Mouse (Mus musculus): ENCODE measurements at regions not wholly inside any gene's neighbourhood (a gene's known extent, or its start where the extent isn't known, plus 50 kb on each side); places are given as distances from the start of the nearest gene placed in this dataset.
A peak's percentile ranks its signal among the peaks of the same experiment; 100 is the strongest.

DNA sequence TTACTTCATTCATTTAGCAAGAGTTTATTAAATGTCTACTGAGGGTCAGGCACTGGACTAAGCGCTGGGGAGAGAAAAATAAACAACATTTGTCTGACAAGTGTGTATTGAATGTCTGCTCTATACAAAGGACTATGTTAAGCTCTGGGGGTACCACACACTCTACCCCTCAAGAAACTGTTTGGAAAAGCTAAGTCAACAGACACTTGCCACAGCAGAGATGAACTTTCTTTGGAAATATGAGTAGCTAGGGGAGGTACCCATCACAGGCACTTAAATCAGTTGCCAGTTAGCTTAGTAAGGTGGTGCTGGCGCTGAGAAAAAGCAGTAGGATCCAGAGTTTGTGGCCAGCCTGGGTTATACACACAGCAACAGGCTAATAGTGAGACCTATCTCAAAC, 86.7 kb upstream of the Jun start:
- peaks cover 35% of the 10 kb centered on the region for H3K4me1 ChIP-seq (replicated peaks)
- H3K27me3 ChIP-seq (ENCODE audit: insufficient read depth, poor library complexity, severe bottlenecking): peaks cover 13% of the 10 kb centered on the region; the same call in 1 of the 2 replicates
- H3K27ac ChIP-seq: no peak overlapping the region
- DNase-seq (ENCODE audit: low spot score): no peak
- no peaks in the 10 kb centered on the region for H3K36me3 ChIP-seq
- H3K9me3 ChIP-seq: no peaks in the 10 kb centered on the region
- WGBS: 77% methylated on average over 2 of the region's 2 CpGs
- no peak overlapping the region for H3K4me3 ChIP-seq

DNA sequence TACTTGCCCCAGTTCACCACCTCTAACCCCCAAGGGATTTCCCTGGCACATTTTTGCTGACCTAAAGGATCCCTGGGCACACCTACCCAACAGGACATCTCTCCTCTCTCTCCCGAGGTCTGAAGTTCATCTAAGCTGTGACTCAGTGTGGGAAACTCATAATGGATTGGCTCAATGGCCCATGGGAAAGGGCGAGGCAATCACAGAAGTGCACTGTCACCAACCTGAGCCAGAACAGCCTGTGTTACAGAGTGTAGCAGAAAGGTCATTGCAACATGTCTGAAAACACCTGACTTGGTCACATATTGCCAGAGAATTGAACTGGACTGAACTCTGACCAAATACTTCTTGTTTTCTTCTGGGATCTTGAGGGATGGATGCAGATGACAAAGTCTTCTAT, 89.2 kb upstream of the Jun start:
- DNase-seq (ENCODE audit: low spot score): no peak

DNA sequence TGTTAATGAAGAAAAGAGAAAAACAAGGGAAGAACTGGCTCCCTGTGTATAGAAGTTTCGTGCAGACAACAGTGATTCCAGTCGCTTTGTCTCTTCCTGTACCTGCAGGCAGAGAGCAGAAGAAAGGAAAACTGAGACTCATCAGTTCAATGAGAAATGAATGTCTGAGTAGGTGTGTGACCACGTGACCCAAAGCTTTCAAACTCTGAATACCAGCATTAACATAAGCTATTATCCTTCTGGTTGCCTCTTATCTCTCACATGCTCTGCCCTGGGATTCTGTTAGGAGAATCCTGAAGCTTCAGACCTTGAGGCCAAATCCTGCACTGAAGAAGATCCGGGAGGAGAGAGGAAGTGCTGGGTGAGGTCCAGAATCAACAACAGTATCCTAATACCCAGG, 91.1 kb upstream of the Jun start:
- 86% methylated on average over 4 of the region's 4 CpGs for WGBS
- no peaks in the 10 kb centered on the region for H3K27me3 ChIP-seq (ENCODE audit: insufficient read depth, poor library complexity, severe bottlenecking)
- H3K4me3 ChIP-seq: no peak overlapping the region
- no peak for DNase-seq (ENCODE audit: low spot score)
- H3K9me3 ChIP-seq: no peaks in the 10 kb centered on the region
- peaks cover 7% of the 10 kb centered on the region for H3K4me1 ChIP-seq (replicated peaks)
- no peaks in the 10 kb centered on the region for H3K36me3 ChIP-seq
- H3K27ac ChIP-seq: no peak overlapping the region

More for the DNA sequence above, 89.2 kb upstream of the Jun start:
- peaks cover 21% of the 10 kb centered on the region for H3K4me1 ChIP-seq (replicated peaks)
- no peak overlapping the region for H3K27ac ChIP-seq
- H3K4me3 ChIP-seq: no peak overlapping the region
- H3K9me3 ChIP-seq: no peaks in the 10 kb centered on the region
- H3K36me3 ChIP-seq: no peaks in the 10 kb centered on the region
- WGBS: 81% methylated on average over 2 of the region's 2 CpGs
- H3K27me3 ChIP-seq (ENCODE audit: insufficient read depth, poor library complexity, severe bottlenecking): no peaks in the 10 kb centered on the region

DNA sequence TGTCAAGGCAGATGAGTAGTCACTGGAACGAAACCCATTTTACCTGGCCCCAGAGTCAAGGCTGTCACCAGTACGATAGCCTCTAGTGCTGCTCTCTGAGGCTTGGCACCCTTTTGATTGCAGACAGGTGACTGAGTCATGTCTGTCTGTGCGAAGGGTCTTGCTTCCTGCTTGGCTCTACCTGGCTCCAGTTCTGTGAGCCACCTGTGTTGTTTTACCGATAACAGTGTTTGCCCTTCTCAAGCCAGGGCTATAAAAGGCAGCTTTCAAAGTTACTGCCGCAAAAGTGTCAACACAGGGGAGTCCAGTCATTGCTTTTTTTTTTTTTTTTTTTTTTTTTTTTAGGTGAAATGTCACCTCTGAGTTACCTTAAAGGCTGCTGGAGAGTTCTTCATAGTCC, 91.6 kb upstream of the Jun start:
- H3K27ac ChIP-seq: no peak overlapping the region
- H3K36me3 ChIP-seq: no peaks in the 10 kb centered on the region
- no peaks in the 10 kb centered on the region for H3K27me3 ChIP-seq (ENCODE audit: insufficient read depth, poor library complexity, severe bottlenecking)
- 92% methylated on average over 5 of the region's 5 CpGs for WGBS
- DNase-seq (ENCODE audit: low spot score): no peak
- H3K4me3 ChIP-seq: no peak overlapping the region
- H3K9me3 ChIP-seq: no peaks in the 10 kb centered on the region
- H3K4me1 ChIP-seq (replicated peaks): peaks cover 2% of the 10 kb centered on the region; the same call in 1 of the 2 replicates

DNA sequence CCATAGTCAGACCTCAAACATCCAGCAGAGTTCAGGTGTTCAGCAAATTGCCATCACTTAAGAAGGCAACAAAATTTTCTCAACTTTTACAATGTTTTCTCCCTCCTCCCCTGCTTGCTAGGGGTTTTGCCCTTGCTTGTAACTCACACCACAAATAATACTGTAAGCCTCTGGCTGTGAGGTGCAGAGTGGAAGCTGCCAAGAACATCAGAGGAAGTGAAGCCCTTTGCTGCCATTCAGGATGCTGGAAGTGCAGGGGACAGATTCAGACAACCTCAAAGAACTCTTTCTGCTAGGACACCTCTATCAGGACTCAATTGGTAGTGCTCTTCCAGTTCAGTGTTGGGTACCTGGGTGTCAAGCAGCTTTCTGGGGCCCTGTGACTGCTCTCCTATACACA, 92.4 kb upstream of the Jun start:
- Histone ChIP-seq H3K27ac (no peak overlapping the region), H3K27me3 (ENCODE audit: insufficient read depth, poor library complexity, severe bottlenecking) (no peaks in the 10 kb centered on the region), H3K9me3 (no peaks in the 10 kb centered on the region), H3K4me3 (no peak overlapping the region), H3K4me1 (replicated peaks) (no peaks in the 10 kb centered on the region), H3K36me3 (no peaks in the 10 kb centered on the region)
- no peak for DNase-seq (ENCODE audit: low spot score)

DNA sequence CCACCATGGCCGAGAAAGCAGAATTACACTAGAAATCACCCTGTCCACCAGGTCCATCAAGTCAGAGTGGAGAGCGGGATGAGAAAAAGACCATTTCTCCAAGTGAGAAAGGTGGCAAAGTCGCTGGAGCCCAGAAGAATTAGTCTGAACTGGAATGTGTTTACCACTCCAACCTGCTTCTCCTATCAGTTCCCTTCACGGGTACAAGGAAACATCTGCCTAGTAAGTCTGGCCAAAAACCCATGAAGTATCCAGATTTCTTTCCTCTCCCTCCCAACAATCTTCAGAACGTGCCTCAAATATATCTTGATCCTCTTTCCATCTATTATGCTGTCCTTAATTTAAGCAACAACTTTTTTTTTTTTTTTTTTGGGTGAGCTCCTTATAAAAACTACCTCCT, 94.2 kb upstream of the Jun start:
- H3K27me3 ChIP-seq (ENCODE audit: insufficient read depth, poor library complexity, severe bottlenecking): no peaks in the 10 kb centered on the region
- WGBS: 88% methylated on average over 5 of the region's 5 CpGs

DNA sequence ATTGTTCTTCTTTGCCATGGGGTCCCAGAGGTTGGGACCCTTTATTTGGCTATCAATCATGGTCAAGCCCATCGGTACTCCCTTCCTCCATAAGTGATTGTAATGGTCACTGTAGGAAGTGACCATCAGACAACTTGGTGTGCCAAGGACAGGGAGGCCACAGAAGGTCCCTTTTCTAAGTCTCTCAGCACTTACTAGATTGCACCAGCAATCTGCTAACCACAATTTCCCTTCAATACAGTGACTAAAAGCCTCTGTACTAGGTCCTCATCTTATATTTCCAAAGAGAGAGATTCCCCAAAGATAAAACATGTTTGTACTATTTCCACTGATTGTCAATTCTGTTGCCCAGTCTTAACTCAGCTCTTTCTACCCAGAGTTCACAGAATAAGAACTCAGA, 96.6 kb upstream of the Jun start:
- no peak overlapping the region for H3K4me3 ChIP-seq
- no peaks in the 10 kb centered on the region for H3K36me3 ChIP-seq
- H3K27ac ChIP-seq: no peak overlapping the region
- peaks cover 3% of the 10 kb centered on the region for H3K4me1 ChIP-seq (replicated peaks)
- H3K9me3 ChIP-seq: no peaks in the 10 kb centered on the region
- H3K27me3 ChIP-seq (ENCODE audit: insufficient read depth, poor library complexity, severe bottlenecking): no peaks in the 10 kb centered on the region
- DNase-seq (ENCODE audit: low spot score): no peak
- WGBS: 46% methylated on average over 1 of the region's 1 CpGs

More for the DNA sequence above, 94.2 kb upstream of the Jun start:
- Histone ChIP-seq H3K36me3 (no peaks in the 10 kb centered on the region), H3K4me3 (no peak overlapping the region), H3K9me3 (no peaks in the 10 kb centered on the region), H3K4me1 (replicated peaks) (no peaks in the 10 kb centered on the region), H3K27ac (no peak overlapping the region)
- DNase-seq (ENCODE audit: low spot score): no peak

DNA sequence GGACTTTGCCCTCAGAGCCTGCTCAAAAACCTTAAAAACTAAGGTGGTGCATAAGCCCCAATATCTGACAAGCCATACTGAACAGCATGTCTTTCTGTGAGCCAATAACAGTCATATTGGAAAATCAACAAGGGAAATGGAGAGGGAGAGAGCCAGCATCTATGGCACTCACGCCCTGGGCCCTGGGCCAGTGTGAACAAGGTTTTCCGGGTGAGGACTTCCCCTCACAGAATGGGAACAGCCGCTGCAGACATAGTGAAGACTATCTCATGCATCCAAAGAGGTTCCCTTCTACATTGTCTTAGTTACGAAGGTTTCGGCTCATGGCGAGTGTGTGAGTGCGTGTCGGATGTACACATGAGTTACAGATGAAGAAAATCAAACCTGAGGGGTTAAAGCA, 99.7 kb upstream of the Jun start:
- no peaks in the 10 kb centered on the region for H3K9me3 ChIP-seq
- no peak overlapping the region for H3K4me3 ChIP-seq
- WGBS: 92% methylated on average over 8 of the region's 8 CpGs

DNA sequence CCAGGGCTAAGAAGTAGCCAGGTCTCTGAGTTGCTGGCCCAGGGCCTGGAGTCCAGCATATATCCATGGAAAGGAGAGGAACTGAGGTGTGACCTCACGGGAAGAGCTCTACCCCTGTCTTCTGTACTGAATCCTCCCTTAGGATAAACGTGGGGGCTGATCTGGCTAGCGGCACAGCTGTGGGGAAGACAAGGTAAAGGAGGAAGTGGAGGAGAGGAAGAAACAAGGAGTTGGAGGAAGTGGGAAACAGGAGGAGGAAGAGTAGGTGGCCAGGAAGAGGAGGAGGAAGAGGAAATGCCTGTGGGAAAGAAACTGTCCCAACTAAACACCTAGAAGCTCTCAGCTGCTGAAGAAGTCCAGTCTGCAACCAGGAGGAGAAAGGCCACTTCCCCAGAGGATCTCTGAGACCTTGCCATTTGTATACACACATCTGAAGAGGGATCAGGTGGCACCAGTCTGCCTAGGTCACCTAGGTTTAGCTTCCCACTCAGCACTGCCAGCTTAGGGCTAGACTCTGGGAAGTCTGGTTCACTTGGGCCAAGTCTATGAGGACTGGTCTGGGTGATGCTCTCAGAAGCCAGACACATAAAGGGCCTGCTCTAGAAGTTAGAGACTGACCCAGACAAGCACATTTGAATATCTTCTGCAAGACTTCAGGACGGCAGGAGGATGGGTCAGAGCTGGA, 100.6 kb upstream of the Jun start:
- 90% methylated on average over 4 of the region's 4 CpGs for WGBS
- H3K36me3 ChIP-seq: no peaks in the 10 kb centered on the region
- H3K27me3 ChIP-seq (ENCODE audit: insufficient read depth, poor library complexity, severe bottlenecking): no peaks in the 10 kb centered on the region
- no peak overlapping the region for H3K4me3 ChIP-seq
- H3K9me3 ChIP-seq: no peaks in the 10 kb centered on the region
- peaks cover 26% of the 10 kb centered on the region for H3K4me1 ChIP-seq (replicated peaks)
- no peak for DNase-seq (ENCODE audit: low spot score)
- H3K27ac ChIP-seq: no peak overlapping the region

More for the DNA sequence above, 99.7 kb upstream of the Jun start:
- Histone ChIP-seq H3K27ac (no peak overlapping the region), H3K4me1 (replicated peaks) (peaks cover 17% of the 10 kb centered on the region), H3K27me3 (ENCODE audit: insufficient read depth, poor library complexity, severe bottlenecking) (no peaks in the 10 kb centered on the region), H3K36me3 (no peaks in the 10 kb centered on the region)
- no peak for DNase-seq (ENCODE audit: low spot score)

DNA sequence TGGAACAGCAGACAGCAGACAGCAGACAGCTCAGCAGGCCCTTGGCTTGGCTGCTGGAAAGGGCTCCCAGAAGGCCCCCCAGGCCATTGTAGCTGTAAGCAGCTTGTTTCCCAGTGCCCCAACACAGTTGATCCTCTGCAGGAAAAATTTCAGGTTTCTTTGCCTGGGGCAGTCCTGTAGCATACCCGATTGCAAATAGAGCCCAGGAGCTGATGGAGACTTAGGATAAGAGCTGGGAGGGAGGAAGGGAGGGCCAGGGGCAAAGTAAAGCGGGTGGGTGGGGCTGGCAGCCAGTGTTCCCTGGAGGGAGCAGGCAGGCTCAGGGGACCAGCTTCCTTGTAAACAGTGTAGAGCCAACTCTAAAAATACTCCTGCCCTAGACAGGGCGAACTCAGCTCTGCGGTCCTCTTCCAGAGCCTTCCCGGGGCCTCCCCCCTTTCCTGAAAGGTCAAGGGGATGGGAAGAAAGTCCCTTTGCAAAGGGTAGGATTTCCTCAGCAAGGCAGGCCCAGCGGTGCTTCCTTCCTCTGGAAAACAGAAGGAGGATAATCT, 101.8 kb upstream of the Jun start:
- 14% methylated on average over 6 of the region's 6 CpGs for WGBS
- H3K9me3 ChIP-seq: no peaks in the 10 kb centered on the region
- peaks cover 28% of the 10 kb centered on the region for H3K4me1 ChIP-seq (replicated peaks)
- H3K4me3 ChIP-seq: no peak overlapping the region
- no peaks in the 10 kb centered on the region for H3K36me3 ChIP-seq
- H3K27me3 ChIP-seq (ENCODE audit: insufficient read depth, poor library complexity, severe bottlenecking): no peaks in the 10 kb centered on the region
- peak; percentile 22 for DNase-seq (ENCODE audit: low spot score)
- H3K27ac ChIP-seq: peak overlapping the region; percentile 54

DNA sequence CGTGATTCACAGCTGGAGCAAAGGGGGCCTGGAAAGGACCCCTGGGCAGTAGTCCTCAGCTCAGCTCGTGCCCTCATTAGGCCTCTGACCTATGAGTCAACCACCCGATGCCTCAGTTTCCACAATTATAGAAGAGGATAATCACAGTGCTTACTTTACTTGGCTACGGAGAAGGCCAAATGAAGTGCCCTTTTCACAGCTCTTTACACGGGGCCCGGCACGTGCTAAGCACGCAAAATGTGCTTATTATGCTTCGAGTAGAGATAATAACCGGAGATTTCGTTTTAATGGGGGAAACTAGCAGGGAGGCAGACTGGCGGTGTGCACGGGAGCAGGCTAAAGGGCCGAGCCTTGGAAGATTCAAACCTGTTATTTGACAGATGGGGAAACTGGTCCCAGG, 102.4 kb upstream of the Jun start:
- no peaks in the 10 kb centered on the region for H3K27me3 ChIP-seq (ENCODE audit: insufficient read depth, poor library complexity, severe bottlenecking)
- no peaks in the 10 kb centered on the region for H3K36me3 ChIP-seq
- H3K4me3 ChIP-seq: no peak overlapping the region
- DNase-seq (ENCODE audit: low spot score): no peak
- H3K27ac ChIP-seq: peak overlapping the region; percentile 54
- 64% methylated on average over 14 of the region's 14 CpGs for WGBS
- peaks cover 28% of the 10 kb centered on the region for H3K4me1 ChIP-seq (replicated peaks)
- H3K9me3 ChIP-seq: no peaks in the 10 kb centered on the region

DNA sequence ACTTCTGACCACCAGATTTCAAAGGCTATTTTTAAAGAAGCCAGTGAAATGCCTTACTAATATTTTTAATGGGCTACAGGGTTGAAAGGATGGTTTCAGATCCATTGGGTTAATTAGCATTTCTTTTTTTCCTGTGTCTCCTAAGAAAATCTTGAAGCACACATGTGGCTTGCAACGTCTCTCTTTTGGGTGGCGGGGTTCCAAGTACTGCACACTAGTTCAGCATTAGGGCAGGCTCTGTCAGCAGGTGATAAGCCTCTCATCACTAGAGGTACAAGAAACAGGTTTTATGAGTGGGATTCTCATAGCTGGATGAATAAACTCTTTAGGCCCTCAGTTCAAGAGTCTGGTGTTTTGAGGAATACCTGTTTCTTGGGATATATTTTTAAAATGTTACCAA, 103.2 kb upstream of the Jun start:
- Histone ChIP-seq H3K4me1 (replicated peaks) (peaks cover 28% of the 10 kb centered on the region), H3K4me3 (no peak overlapping the region), H3K36me3 (no peaks in the 10 kb centered on the region), H3K27ac (no peak overlapping the region), H3K27me3 (ENCODE audit: insufficient read depth, poor library complexity, severe bottlenecking) (no peaks in the 10 kb centered on the region), H3K9me3 (no peaks in the 10 kb centered on the region)
- no peak for DNase-seq (ENCODE audit: low spot score)
- WGBS: 88% methylated on average over 2 of the region's 2 CpGs

DNA sequence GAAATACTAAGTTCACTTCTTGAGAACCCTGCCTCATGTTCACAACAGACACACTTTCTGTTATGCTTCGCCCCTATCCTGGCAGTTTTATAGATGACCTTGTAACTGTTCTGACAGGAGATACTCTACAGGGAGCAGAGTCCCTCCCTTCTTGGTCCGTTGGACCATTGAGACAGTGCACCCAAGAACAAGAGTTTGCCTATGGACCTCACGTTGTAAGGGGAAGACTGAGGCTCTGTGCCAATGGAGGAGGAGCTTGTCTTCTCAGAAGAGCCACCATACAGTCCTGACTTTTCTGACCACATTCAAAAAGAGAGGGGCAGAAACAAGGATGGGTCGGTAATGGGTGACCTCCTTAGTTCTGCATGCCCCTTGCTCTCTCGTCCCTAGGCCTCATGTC, 103.8 kb upstream of the Jun start:
- 91% methylated on average over 5 of the region's 5 CpGs for WGBS
- no peaks in the 10 kb centered on the region for H3K27me3 ChIP-seq (ENCODE audit: insufficient read depth, poor library complexity, severe bottlenecking)
- H3K36me3 ChIP-seq: no peaks in the 10 kb centered on the region
- no peak for DNase-seq (ENCODE audit: low spot score)
- peak overlapping the region; percentile 45; the same call in 1 of the 2 replicates for H3K27ac ChIP-seq
- peaks cover 33% of the 10 kb centered on the region for H3K4me1 ChIP-seq (replicated peaks)
- no peaks in the 10 kb centered on the region for H3K9me3 ChIP-seq
- no peak overlapping the region for H3K4me3 ChIP-seq

All from hindbrain, embryonic 10.5 days (tissue).